Mouse (Mus musculus) liver, postnatal 0 days (tissue): ENCODE measurements around the gene A730009L09Rik. TPM values are rescaled to one million over a fixed set of nuclear protein-coding genes. Genes with fewer than 3 reads are reported as not detected.

Experiments used
- ATAC-seq: fragments of 200-750 bp; cut with Nextera tagmentation; 2 replicates; pipeline ENCODE4 v1.8.0; 2017; ENCODE audit warnings: mild to moderate bottlenecking, moderate library complexity
- DNase-seq: peaks from one replicate; pipeline ENCODE4 v3.0.0-alpha.2; 2016
- H3K27ac ChIP-seq: fragments of 300-500 bp; sonication (generic); 2 replicates; pipeline ENCODE4 v1.5.1; 2014; ENCODE audit warnings: antibody characterized with exemption, moderate library complexity, mild to moderate bottlenecking, low read depth
- H3K27me3 ChIP-seq: fragments of 300-500 bp; sonication (generic); 2 replicates; pipeline ENCODE4 v1.6.1; 2014; ENCODE audit warnings: low read length, control low read depth, mixed read lengths; ENCODE audit not compliant: insufficient read depth
- H3K36me3 ChIP-seq: fragments of 300-500 bp; sonication (generic); replicated peaks from 2 replicates; pipeline ENCODE4 v1.6.1; 2014; ENCODE audit warnings: mild to moderate bottlenecking, control low read depth, low read length, moderate library complexity, mixed read lengths; ENCODE audit not compliant: insufficient read depth
- H3K4me1 ChIP-seq: fragments of 300-500 bp; sonication (generic); 2 replicates; pipeline ENCODE4 v1.6.1; 2014; ENCODE audit warnings: antibody characterized with exemption, mild to moderate bottlenecking, control low read depth; ENCODE audit not compliant: insufficient read depth
- H3K4me2 ChIP-seq: fragments of 300-500 bp; sonication (generic); 2 replicates; pipeline ENCODE4 v1.6.1; 2014; ENCODE audit warnings: low read depth, mild to moderate bottlenecking, low read length, moderate library complexity, mixed read lengths
- H3K4me3 ChIP-seq: fragments of 300-500 bp; sonication (generic); 2 replicates; pipeline ENCODE4 v1.5.1; 2014; ENCODE audit warnings: low read depth, low read length
- H3K9ac ChIP-seq: fragments of 300-500 bp; sonication (generic); replicated peaks from 2 replicates; pipeline ENCODE4 v1.6.1; 2014; ENCODE audit warnings: mild to moderate bottlenecking, moderate library complexity
- H3K9me3 ChIP-seq: fragments of 300-500 bp; sonication (generic); 2 replicates; pipeline ENCODE4 v1.6.1; 2016; ENCODE audit warnings: mild to moderate bottlenecking, control low read depth, low read length, mixed read lengths
- CTCF ChIP-seq: sonication (generic); IDR thresholded peaks from 2 replicates; pipeline ENCODE4 v1.5.1; 2016; ENCODE audit warnings: antibody characterized with exemption, low read depth
- EP300 ChIP-seq: IDR thresholded peaks from 2 replicates; pipeline ENCODE4 v1.6.1; 2016; ENCODE audit warnings: antibody characterized with exemption, low read depth, mild to moderate bottlenecking
- WGBS: fragments of 180-500 bp; shearing (Covaris S2); extraction: QIAGEN DNeasy Blood & Tissue Kit; methylation state at CpG from one replicate; pipeline ENCODE4 v1.1.7; 2014; ENCODE audit not compliant: insufficient replicate concordance; 5-methylcytosine and 5-hydroxymethylcytosine counted together
- polyA plus RNA-seq: library from polyadenylated mRNA; unstranded; fragments of >200 nt; fragmentation: Nextera tagmentation; extraction: Ambion mirVana; gene quantifications from 2 replicates; pipeline ENCODE4 v1.2.1, GENCODE M21; 2015

The A730009L09Rik gene
- polyA plus RNA-seq, 1 experiment from 2014 or later, result not detected

GRCm38 (mm10) chr16:84477528-84477927, 37.4 kb upstream of the A730009L09Rik start:
- 29% methylated on average over 1 of the region's 1 CpGs for WGBS
- no peak overlapping the region for H3K4me3 ChIP-seq
- TF ChIP-seq CTCF, result no peak
- TF ChIP-seq EP300, result no peak

GRCm38 (mm10) chr16:84477952-84478351, 37.0 kb upstream of the A730009L09Rik start:
- Histone ChIP-seq H3K36me3 (no peaks in the 10 kb centered on the region), H3K9ac (no peak overlapping the region), H3K4me2 (no peak overlapping the region), H3K27me3 (no peaks in the 10 kb centered on the region), H3K4me1 (no peaks in the 10 kb centered on the region), H3K27ac (no peak overlapping the region), H3K9me3 (no peaks in the 10 kb centered on the region), H3K4me3 (no peak overlapping the region)
- 50% methylated on average over 6 of the region's 6 CpGs for whole genome bisulfite sequencing
- TF ChIP-seq CTCF, result no peak
- DNase-seq (no peak), ATAC-seq (no peak)

More at GRCm38 (mm10) chr16:84477528-84477927, 37.4 kb upstream of the A730009L09Rik start:
- no peak for DNase-seq
- Histone ChIP-seq H3K27me3 (no peaks in the 10 kb centered on the region), H3K9me3 (no peaks in the 10 kb centered on the region), H3K4me1 (no peaks in the 10 kb centered on the region), H3K9ac (no peak overlapping the region), H3K27ac (no peak overlapping the region), H3K36me3 (no peaks in the 10 kb centered on the region), H3K4me2 (no peak overlapping the region)
- ATAC-seq, result no peak

GRCm38 (mm10) chr16:84485931-84486330, 29.0 kb upstream of the A730009L09Rik start:
- ATAC-seq (no peak), DNase-seq (no peak)
- H3K9me3 ChIP-seq, result no peaks in the 10 kb centered on the region
- H3K4me1 ChIP-seq, result no peaks in the 10 kb centered on the region
- no peak overlapping the region for H3K9ac ChIP-seq
- no peak overlapping the region for H3K4me2 ChIP-seq
- H3K36me3 ChIP-seq, result no peaks in the 10 kb centered on the region
- TF ChIP-seq EP300 (no peak), CTCF (no peak)
- H3K27ac ChIP-seq, result no peak overlapping the region
- WGBS, result 78% methylated on average over 11 of the region's 11 CpGs
- H3K4me3 ChIP-seq, result no peak overlapping the region
- H3K27me3 ChIP-seq, result no peaks in the 10 kb centered on the region

GRCm38 (mm10) chr16:84494818-84495217, 20.1 kb upstream of the A730009L09Rik start:
- Histone ChIP-seq H3K4me2 (no peak overlapping the region), H3K4me3 (no peak overlapping the region), H3K4me1 (no peaks in the 10 kb centered on the region), H3K9ac (no peak overlapping the region), H3K27me3 (no peaks in the 10 kb centered on the region), H3K36me3 (no peaks in the 10 kb centered on the region), H3K27ac (no peak overlapping the region), H3K9me3 (no peaks in the 10 kb centered on the region)
- no peak for TF ChIP-seq CTCF
- TF ChIP-seq EP300, result no peak
- WGBS, result 69% methylated on average over 3 of the region's 3 CpGs
- DNase-seq, result no peak
- ATAC-seq, result no peak

- Histone ChIP-seq H3K4me2 (no peak overlapping the region), H3K36me3 (no peaks in the 10 kb centered on the region), H3K9ac (no peak overlapping the region), H3K4me3 (no peak overlapping the region), H3K4me1 (no peaks in the 10 kb centered on the region), H3K27ac (no peak overlapping the region), H3K27me3 (no peaks in the 10 kb centered on the region), H3K9me3 (no peaks in the 10 kb centered on the region)
- TF ChIP-seq CTCF (peak; percentile 34), EP300 (no peak)
- DNase-seq (no peak), ATAC-seq (no peak)
- 32% methylated on average over 2 of the region's 2 CpGs for WGBS
These were observed 19.5 kb upstream of the A730009L09Rik start for GRCm38 (mm10) chr16:84495438-84495837.

GRCm38 (mm10) chr16:84507681-84508080, 7.2 kb upstream of the A730009L09Rik start:
- Histone ChIP-seq H3K4me3 (no peak overlapping the region), H3K4me1 (no peaks in the 10 kb centered on the region), H3K9me3 (no peaks in the 10 kb centered on the region), H3K27me3 (no peaks in the 10 kb centered on the region), H3K36me3 (no peaks in the 10 kb centered on the region), H3K4me2 (no peak overlapping the region), H3K27ac (no peak overlapping the region), H3K9ac (no peak overlapping the region)
- DNase-seq (no peak), ATAC-seq (no peak)
- WGBS, result 58% methylated on average over 4 of the region's 4 CpGs
- TF ChIP-seq CTCF, result no peak
- no peak for TF ChIP-seq EP300

GRCm38 (mm10) chr16:84521975-84522635, 7.2 kb downstream of the A730009L09Rik start:
- no peaks in the 10 kb centered on the region for H3K9me3 ChIP-seq
- H3K27me3 ChIP-seq, result no peaks in the 10 kb centered on the region
- no peak overlapping the region for H3K4me3 ChIP-seq
- 84% methylated on average over 11 of the region's 11 CpGs for WGBS
- no peaks in the 10 kb centered on the region for H3K36me3 ChIP-seq
- no peak overlapping the region for H3K9ac ChIP-seq
- H3K4me1 ChIP-seq, result no peaks in the 10 kb centered on the region
- TF ChIP-seq CTCF (no peak), EP300 (no peak)
- DNase-seq (no peak), ATAC-seq (no peak)
- no peak overlapping the region for H3K4me2 ChIP-seq
- H3K27ac ChIP-seq, result no peak overlapping the region
